Mouse (Mus musculus) lung, postnatal 0 days (tissue): ENCODE data around the gene Patz1.

Experiments
- CTCF ChIP-seq: IDR thresholded peaks from 2 replicates; pipeline ENCODE4 v1.5.1; 2016; ENCODE audit warnings: antibody characterized with exemption, mild to moderate bottlenecking
- EP300 ChIP-seq: IDR thresholded peaks from 2 replicates; pipeline ENCODE4 v1.6.1; 2016; ENCODE audit warnings: antibody characterized with exemption, mild to moderate bottlenecking, control low read depth

GRCm38 (mm10) chr11:3287921-3288320 lies 753 bp upstream of the Patz1 start:
- no peak for TF ChIP-seq EP300
- TF ChIP-seq CTCF = no peak
